Mouse (Mus musculus) ES-E14 (cell line): Measurements from ENCODE around the gene Prmt2. TPM values are rescaled to one million over a fixed set of nuclear protein-coding genes. Genes with fewer than 3 reads are reported as not detected.

Experiments used
- DNase-seq: peaks from one replicate; pipeline ENCODE4 v3.0.0-alpha.2; 2013; ENCODE audit warnings: low read depth, low spot score
- H3K27ac ChIP-seq: 2 replicates; pipeline ENCODE4 v1.5.1; 2012; ENCODE audit warnings: low read depth, mild to moderate bottlenecking, low read length, moderate library complexity, mixed read lengths; ENCODE audit not compliant: poor library complexity, insufficient read depth, severe bottlenecking
- H3K36me3 ChIP-seq: 2 replicates; pipeline ENCODE4 v1.6.1; 2012; ENCODE audit warnings: mild to moderate bottlenecking, low read length, moderate library complexity, mixed read lengths; ENCODE audit not compliant: control insufficient read depth, poor library complexity, insufficient read depth, severe bottlenecking
- H3K4me1 ChIP-seq, 2 experiments: fragments of 150-350 bp in 1 of 2; sonication (generic) in 1 of 2; 2 replicates each; pipeline ENCODE4 v1.6.1; 2012; ENCODE audit warnings: low read length in 2 of 2, mild to moderate bottlenecking in 1 of 2, mixed read lengths in 1 of 2; ENCODE audit not compliant: control insufficient read depth in 2 of 2, insufficient read depth in 2 of 2, poor library complexity in 1 of 2
- H3K4me3 ChIP-seq, 2 experiments: fragments of 150-350 bp in 1 of 2; sonication (generic) in 1 of 2; 2 replicates each; pipeline ENCODE4 v1.5.1; 2012; ENCODE audit warnings: low read length in 2 of 2, low read depth in 1 of 2, mild to moderate bottlenecking in 1 of 2, mixed read lengths in 1 of 2; ENCODE audit not compliant: insufficient read depth in 1 of 2, poor library complexity in 1 of 2, severe bottlenecking in 1 of 2
- H3K9ac ChIP-seq: 2 replicates; pipeline ENCODE4 v1.6.1; 2012; ENCODE audit warnings: low read depth, mild to moderate bottlenecking, low read length, mixed read lengths; ENCODE audit not compliant: poor library complexity, insufficient read depth, severe bottlenecking
- H3K9me3 ChIP-seq: fragments of 150-350 bp; sonication (generic); 2 replicates; pipeline ENCODE4 v1.6.1; 2012; ENCODE audit warnings: low read depth, mild to moderate bottlenecking, low read length; ENCODE audit not compliant: control insufficient read depth, insufficient read depth
- CHD2 ChIP-seq: IDR thresholded peaks from 2 replicates; pipeline ENCODE4 v1.6.1; 2014; ENCODE audit warnings: mild to moderate bottlenecking, low read depth, low read length, inconsistent platforms
- HCFC1 ChIP-seq: IDR thresholded peaks from 2 replicates; pipeline ENCODE4 v1.6.1; 2012; ENCODE audit warnings: low read length, inconsistent platforms, borderline replicate concordance; ENCODE audit not compliant: insufficient read depth
- MAFK ChIP-seq: IDR thresholded peaks from 2 replicates; pipeline ENCODE4 v1.6.1; 2014; ENCODE audit warnings: mild to moderate bottlenecking, low read depth, low read length, inconsistent platforms; ENCODE audit not compliant: insufficient read depth
- ZC3H11A ChIP-seq: IDR thresholded peaks from 2 replicates; pipeline ENCODE4 v1.6.1; 2012; ENCODE audit warnings: low read depth, mild to moderate bottlenecking, inconsistent platforms, low read length, borderline replicate concordance
- ZNF384 ChIP-seq: IDR thresholded peaks from 2 replicates; pipeline ENCODE4 v1.6.1; 2012; ENCODE audit warnings: low read depth, low read length, inconsistent platforms
- in situ Hi-C, 2 experiments: fragments of 600-800 bp; cut with MboI; formaldehyde crosslinking; loops; one replicate each; pipeline ENCODE4 v1.15.1; 2025; ENCODE audit warnings: low sequenced_read_pairs in 2 of 2, inconsistent platforms in 1 of 2; ENCODE audit not compliant: unreplicated experiment in 2 of 2
- total RNA-seq: library from RNA; depleted of rRNA; stranded (reverse); fragments of 300-350 nt; gene quantifications from 2 replicates; pipeline ENCODE4 v1.2.3, GENCODE M21; 2012

The Prmt2 gene
- total RNA-seq, 1 experiment = 21.5 TPM

- H3K4me3 ChIP-seq = peak overlapping the region; percentile 59 to 69
- TF ChIP-seq CHD2 (no peak), ZC3H11A (no peak)
- peak; percentile 41 for DNase-seq
- in situ Hi-C loops = no loop called here
- H3K27ac ChIP-seq = no peak overlapping the region
- 0 out of 4 replicates have a peak, but pooled peaks cover 0 to 2% of the 10 kb centered on the region in 2 experiments for H3K4me1 ChIP-seq
- peak overlapping the region; percentile 76 for H3K9ac ChIP-seq
- no peaks in the 10 kb centered on the region; the same call in 1 of the 2 replicates for H3K36me3 ChIP-seq
- H3K9me3 ChIP-seq = no peaks in the 10 kb centered on the region
These were observed 33.8 kb downstream of the Prmt2 start for GRCm38 (mm10) chr10:76203798-76204283.

GRCm38 (mm10) chr10:76201978-76202377, 35.7 kb downstream of the Prmt2 start:
- no peak for TF ChIP-seq HCFC1
- TF ChIP-seq ZC3H11A = peak; percentile 31; the same call in 1 of the 2 replicates
- Histone ChIP-seq H3K36me3 (no peaks in the 10 kb centered on the region), H3K4me1 (0 out of 4 replicates have a peak, but pooled peaks cover 0 to 2% of the 10 kb centered on the region in 2 experiments), H3K27ac (no peak overlapping the region), H3K4me3 (no peak overlapping the region), H3K9ac (no peak overlapping the region), H3K9me3 (no peaks in the 10 kb centered on the region)
- in situ Hi-C loops = no loop called here
- DNase-seq = peak; percentile 90

DNA sequence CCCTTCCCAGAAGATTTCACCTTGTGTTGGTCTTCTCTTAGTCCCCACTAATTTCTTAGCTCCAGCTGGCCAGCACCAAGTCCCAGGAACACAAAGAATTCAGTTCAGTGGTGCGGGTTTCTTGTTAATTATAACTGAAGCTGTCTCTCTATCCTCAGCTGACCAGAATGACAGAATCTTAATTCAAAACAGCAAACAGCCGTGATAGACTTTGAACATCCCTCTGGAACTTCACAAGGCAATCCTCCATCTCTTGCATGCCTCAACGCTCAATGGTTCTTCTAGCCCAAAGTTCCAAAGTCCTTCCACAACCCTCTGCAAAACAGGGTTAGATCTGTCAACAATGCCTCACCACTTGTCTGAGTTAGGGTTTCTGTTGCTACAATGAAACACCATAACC, 36.2 kb downstream of the Prmt2 start:
- in situ Hi-C loops = no loop called here
- Histone ChIP-seq H3K9me3 (no peaks in the 10 kb centered on the region), H3K4me3 (no peak overlapping the region), H3K4me1 (0 out of 4 replicates have a peak, but pooled peaks cover 0 to 2% of the 10 kb centered on the region in 2 experiments), H3K9ac (no peak overlapping the region), H3K27ac (no peak overlapping the region), H3K36me3 (no peaks in the 10 kb centered on the region)
- TF ChIP-seq MAFK (no peak), HCFC1 (no peak), ZNF384 (no peak), CHD2 (no peak), ZC3H11A (no peak)
- DNase-seq = no peak

DNA sequence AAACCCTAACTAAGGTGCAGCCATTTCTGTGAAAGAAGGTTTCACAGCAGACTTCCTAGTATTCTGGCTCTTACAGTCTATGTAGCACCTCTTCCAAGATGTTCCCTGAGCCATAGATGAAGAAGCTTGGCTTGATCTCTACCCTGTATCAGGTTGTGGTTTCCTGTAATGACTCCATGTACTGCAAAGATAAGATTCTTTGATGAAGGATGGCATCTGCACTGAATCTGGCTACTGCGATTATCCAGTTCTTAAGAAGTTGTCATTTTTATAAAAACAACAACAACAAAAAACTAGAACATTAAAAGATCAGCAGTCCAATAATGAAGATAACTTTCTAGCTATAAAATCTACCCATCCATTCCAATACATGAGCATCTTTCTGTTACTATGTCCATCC, 49.7 kb downstream of the Prmt2 start:
- Histone ChIP-seq H3K36me3 (no peaks in the 10 kb centered on the region), H3K9ac (no peak overlapping the region), H3K27ac (no peak overlapping the region), H3K4me3 (no peak overlapping the region), H3K9me3 (no peaks in the 10 kb centered on the region), H3K4me1 (peaks cover 0 to 3% of the 10 kb centered on the region in 2 experiments; a peak in 2 of 4 replicates)
- TF ChIP-seq CHD2 = no peak
- TF ChIP-seq HCFC1 = no peak
- TF ChIP-seq MAFK = no peak
- no peak for TF ChIP-seq ZNF384
- no peak for TF ChIP-seq ZC3H11A
- in situ Hi-C loops = no loop called here
- DNase-seq = no peak

- no peaks in the 10 kb centered on the region for H3K36me3 ChIP-seq
- no peak for DNase-seq
- peaks cover 0 to 3% of the 10 kb centered on the region in 2 experiments; a peak in 2 of 4 replicates for H3K4me1 ChIP-seq
- no peak for TF ChIP-seq HCFC1
- TF ChIP-seq ZNF384 = no peak
- no peak for TF ChIP-seq MAFK
- TF ChIP-seq ZC3H11A = no peak
- no peak for TF ChIP-seq CHD2
- in situ Hi-C loops = no loop called here
- H3K9me3 ChIP-seq = no peaks in the 10 kb centered on the region
- H3K27ac ChIP-seq = no peak overlapping the region
- no peak overlapping the region for H3K9ac ChIP-seq
- H3K4me3 ChIP-seq = no peak overlapping the region
These were observed 52.4 kb downstream of the Prmt2 start for GRCm38 (mm10) chr10:76185216-76185615.
